Mouse (Mus musculus) layer of hippocampus, adult 18-20 months (tissue): ENCODE measurements around the gene Rabggta. TPM values are rescaled to one million over a fixed set of nuclear protein-coding genes. Genes with fewer than 3 reads are reported as not detected.

Source experiments
- DNase-seq, 2 experiments: peaks; one replicate each; pipeline ENCODE4 v3.0.0; 2022; ENCODE audit warnings: low spot score in 2 of 2
- long read RNA-seq: library from polyadenylated mRNA; stranded (forward); transcript quantifications from one replicate; pipeline ENCODE4 v2.0.0, GENCODE M21; 2021
- total RNA-seq, 2 experiments: library from RNA; stranded (reverse); gene quantifications; 2 replicates each; pipeline ENCODE4 v1.2.3; 2021

Rabggta gene
- 10 to 100 TPM; 43.7 to 45.7 TPM for total RNA-seq
- long read RNA-seq, transcript Rabggta-203 (16 exons, 2,547 nt), result minor isoform, 5 of 48 reads
- long read RNA-seq, transcript Rabggta-202 (17 exons, 1,886 nt), result major isoform, 30 of 48 reads
- long read RNA-seq, partial matches to known transcripts, result 3 of 48 reads
- long read RNA-seq, other reads (novel, unspliced or antisense), result 8 of 48 reads

- peak; percentile 85 to 96 for DNase-seq
These were observed at the start of gene Rabggta for GRCm38 (mm10) chr14:55721700-55722437. Rabggta (minus strand) TSS chr14:55722263.

GRCm38 (mm10) chr14:55769087-55769703 is 47.1 kb upstream of the Rabggta start:
- no peak for DNase-seq

- no peak for DNase-seq
These were observed 46.5 kb upstream of the Rabggta start for GRCm38 (mm10) chr14:55768555-55768954.

- peak in 1 of 2 experiments; percentile 35 for DNase-seq
These were observed 45.7 kb upstream of the Rabggta start for GRCm38 (mm10) chr14:55767519-55768414.

- DNase-seq, result no peak
These were observed 43.6 kb upstream of the Rabggta start, which contains the start of gene Ltb4r1 for GRCm38 (mm10) chr14:55765696-55766095. Ltb4r1 (plus strand) TSS chr14:55765962.

GRCm38 (mm10) chr14:55763166-55763565 is 41.1 kb upstream of the Rabggta start:
- no peak for DNase-seq

- DNase-seq, result peak in 1 of 2 experiments; percentile 16
These were observed 40.1 kb upstream of the Rabggta start for GRCm38 (mm10) chr14:55762001-55762821.

GRCm38 (mm10) chr14:55761163-55761562 is 39.1 kb upstream of the Rabggta start, which contains the start of gene Ltb4r2:
Ltb4r2 (plus strand) TSS chr14:55761428.
- DNase-seq, result no peak

GRCm38 (mm10) chr14:55760156-55760555 is 38.1 kb upstream of the Rabggta start:
- peak; percentile 61 to 90 for DNase-seq

GRCm38 (mm10) chr14:55758363-55758784 is 36.3 kb upstream of the Rabggta start, which contains the start of gene Cideb:
Cideb (minus strand) TSS chr14:55758458.
- peak in 1 of 2 experiments; percentile 65 for DNase-seq

- DNase-seq, result no peak
These were observed 35.5 kb upstream of the Rabggta start for GRCm38 (mm10) chr14:55757566-55757965.

GRCm38 (mm10) chr14:55747051-55747847 is 25.2 kb upstream of the Rabggta start:
- DNase-seq, result no peak

- DNase-seq, result no peak
These were observed 23.8 kb upstream of the Rabggta start for GRCm38 (mm10) chr14:55745861-55746237.

- peak; percentile 78 to 86 for DNase-seq
These were observed 23.3 kb upstream of the Rabggta start, which contains the start of the genes Dhrs1 and Nop9 for GRCm38 (mm10) chr14:55745180-55745860. Dhrs1 (minus strand) TSS chr14:55745690. Nop9 (plus strand) TSS chr14:55745693.

- DNase-seq, result peak; percentile 58 to 92
These were observed 21.6 kb upstream of the Rabggta start for GRCm38 (mm10) chr14:55743711-55744110.

GRCm38 (mm10) chr14:55737086-55737687 is 15.1 kb upstream of the Rabggta start:
- DNase-seq, result no peak

GRCm38 (mm10) chr14:55735758-55736157 is 13.7 kb upstream of the Rabggta start:
- DNase-seq, result no peak

GRCm38 (mm10) chr14:55735334-55735733 is 13.3 kb upstream of the Rabggta start:
- no peak for DNase-seq
